Mouse (Mus musculus) spleen, postnatal 36 days (tissue): Measurements from ENCODE around the gene Zfp808.
"Not testable (repeated sequence)": the region's sequence is repeated elsewhere in the genome, so short reads cannot be mapped to it uniquely, and the experiment has no call there.

ENCODE experiments used
- DNase-seq, 2 experiments: peaks; one replicate each; pipeline ENCODE4 v3.0.0; 2022; ENCODE audit warnings: low spot score in 2 of 2, mixed read lengths in 1 of 2

The Zfp808 gene

GRCm38 (mm10) chr13:62129432-62130171, at the start of gene Zfp808:
Gene Zfp808, plus strand, starts transcription at chr13:62129886.
- peak; percentile 56 to 63 for DNase-seq

- not testable (repeated sequence) for DNase-seq
Measured at GRCm38 (mm10) chr13:62098786-62099185, 30.9 kb upstream of the Zfp808 start.

- DNase-seq, result not testable (repeated sequence)
Measured at GRCm38 (mm10) chr13:62099454-62099853, 30.2 kb upstream of the Zfp808 start.

- DNase-seq, result not testable (repeated sequence)
Measured at GRCm38 (mm10) chr13:62102368-62102767, 27.3 kb upstream of the Zfp808 start.

- DNase-seq, result not testable (repeated sequence)
Measured at GRCm38 (mm10) chr13:62115861-62116260, 13.8 kb upstream of the Zfp808 start.

GRCm38 (mm10) chr13:62121578-62121977, 8.1 kb upstream of the Zfp808 start:
- DNase-seq, result not testable (repeated sequence)

GRCm38 (mm10) chr13:62181835-62182755, 52.4 kb downstream of the Zfp808 start:
- DNase-seq, result not testable (repeated sequence)

GRCm38 (mm10) chr13:62245264-62245663, 115.6 kb downstream of the Zfp808 start:
- DNase-seq, result no peak

- DNase-seq, result not testable (repeated sequence)
Measured at GRCm38 (mm10) chr13:62255226-62255625, 125.5 kb downstream of the Zfp808 start.

GRCm38 (mm10) chr13:62263392-62263791, 133.7 kb downstream of the Zfp808 start:
- no peak for DNase-seq
